Mouse (Mus musculus): ENCODE results near the gene Cdx2.

- no peak for TF ChIP-seq GATA1 (IDR thresholded peaks at IDR 0.05; ENCODE audit: low read length)
- TF ChIP-seq TAL1 (IDR thresholded peaks at IDR 0.05; ENCODE audit: low read length): no peak
Measured at GRCm38 (mm10) chr5:147302141-147302540, 4.9 kb downstream of the Cdx2 start.

Data from erythroblast, embryonic 14.5 days (primary cell).